Mouse (Mus musculus) spleen, adult 2 months (tissue): ENCODE measurements around the gene Slc36a1. TPM values are rescaled to one million over a fixed set of nuclear protein-coding genes. Genes with fewer than 3 reads are reported as not detected.

ENCODE experiments used
- DNase-seq, 2 experiments: peaks; one replicate each; pipeline versions ENCODE4 v3.0.0 to v3.0.0-alpha.2; 2012 to 2021; ENCODE audit warnings: low spot score in 2 of 2, low read depth in 1 of 2
- H3K27ac ChIP-seq: fragments of 200-500 bp; 2 replicates; pipeline ENCODE4 v1.5.1; 2012; ENCODE audit warnings: low read length, inconsistent platforms; ENCODE audit not compliant: insufficient read depth
- H3K27me3 ChIP-seq: fragments of 200-500 bp; 2 replicates; pipeline ENCODE4 v1.6.1; 2012; ENCODE audit warnings: mild to moderate bottlenecking, moderate library complexity, low read length, inconsistent platforms; ENCODE audit not compliant: control insufficient read depth, insufficient read depth
- H3K36me3 ChIP-seq: fragments of 200-500 bp; 2 replicates; pipeline ENCODE4 v1.6.1; 2012; ENCODE audit warnings: mild to moderate bottlenecking, low read length, inconsistent platforms; ENCODE audit not compliant: control insufficient read depth, insufficient read depth
- H3K4me1 ChIP-seq: fragments of 200-500 bp; 2 replicates; pipeline ENCODE4 v1.6.1; 2011; ENCODE audit warnings: inconsistent platforms; ENCODE audit not compliant: control insufficient read depth, insufficient read depth, insufficient read length
- H3K4me3 ChIP-seq: fragments of 200-500 bp; 2 replicates; pipeline ENCODE4 v1.5.1; 2011; ENCODE audit warnings: mild to moderate bottlenecking, inconsistent platforms; ENCODE audit not compliant: insufficient read depth, insufficient read length; ENCODE audit errors: extremely low read depth
- CTCF ChIP-seq: fragments of 200-500 bp; IDR thresholded peaks from 2 replicates; pipeline ENCODE4 v1.5.1; 2011; ENCODE audit warnings: mild to moderate bottlenecking, inconsistent platforms; ENCODE audit not compliant: insufficient read depth, insufficient read length, insufficient replicate concordance; ENCODE audit errors: extremely low read depth
- POLR2A ChIP-seq: fragments of 200-500 bp; IDR thresholded peaks from 2 replicates; pipeline ENCODE4 v1.6.1; 2011; ENCODE audit warnings: low read depth, low read length, inconsistent platforms
- WGBS: fragments of 180-500 bp; shearing (Covaris S2); methylation state at CpG from one replicate; pipeline ENCODE4 v1.1.7; 2018; 5-methylcytosine and 5-hydroxymethylcytosine counted together
- polyA plus RNA-seq: library from polyadenylated mRNA; depleted of rRNA; stranded (reverse); fragments of >200 nt; gene quantifications from 2 replicates; pipeline ENCODE4 v1.2.3, GENCODE M21; 2012

Gene Slc36a1
- polyA plus RNA-seq, 1 experiment: 25.7 TPM

DNA sequence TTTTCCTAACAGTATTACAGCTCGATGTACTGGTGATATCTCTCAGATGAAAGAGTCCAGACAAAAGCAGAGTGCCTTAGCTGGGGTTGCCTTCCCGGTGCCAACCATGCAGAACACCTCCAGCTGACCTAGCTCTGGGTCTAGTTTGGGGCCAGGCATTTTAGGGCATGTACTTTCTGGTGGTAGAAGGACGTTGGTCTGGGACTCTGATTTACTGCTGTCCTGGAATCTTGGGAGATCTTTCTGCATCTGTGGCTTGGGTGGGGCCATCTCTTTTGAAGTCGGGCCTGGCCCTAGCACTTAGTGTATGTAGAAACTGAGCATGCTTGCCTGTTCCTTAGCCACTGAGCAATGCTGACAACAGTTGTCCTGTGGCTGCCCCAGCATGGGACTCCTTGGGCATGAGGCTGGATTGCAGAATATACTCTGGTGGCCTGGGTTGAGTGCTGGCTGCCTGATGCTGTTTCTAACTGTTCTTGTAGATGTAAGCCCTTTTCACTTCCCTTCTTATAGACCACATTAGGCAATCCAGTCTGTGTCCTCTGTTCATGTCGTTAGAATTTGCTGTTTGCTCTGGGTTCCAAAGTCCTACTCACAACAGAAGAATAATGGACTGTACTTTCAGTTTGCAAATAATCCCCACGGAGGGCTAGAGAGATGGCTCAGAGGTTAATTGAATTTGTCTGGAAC is 4.0 kb downstream of the Slc36a1 start:
- Histone ChIP-seq H3K4me3 (no peak overlapping the region), H3K27ac (no peak overlapping the region), H3K36me3 (no peaks in the 10 kb centered on the region; the same call in 1 of the 2 replicates), H3K27me3 (no peaks in the 10 kb centered on the region), H3K4me1 (peaks cover 3% of the 10 kb centered on the region; the same call in 1 of the 2 replicates)
- whole genome bisulfite sequencing: 47% methylated on average over 6 of the region's 6 CpGs
- TF ChIP-seq POLR2A (no peak), CTCF (no peak)
- DNase-seq: no peak

DNA sequence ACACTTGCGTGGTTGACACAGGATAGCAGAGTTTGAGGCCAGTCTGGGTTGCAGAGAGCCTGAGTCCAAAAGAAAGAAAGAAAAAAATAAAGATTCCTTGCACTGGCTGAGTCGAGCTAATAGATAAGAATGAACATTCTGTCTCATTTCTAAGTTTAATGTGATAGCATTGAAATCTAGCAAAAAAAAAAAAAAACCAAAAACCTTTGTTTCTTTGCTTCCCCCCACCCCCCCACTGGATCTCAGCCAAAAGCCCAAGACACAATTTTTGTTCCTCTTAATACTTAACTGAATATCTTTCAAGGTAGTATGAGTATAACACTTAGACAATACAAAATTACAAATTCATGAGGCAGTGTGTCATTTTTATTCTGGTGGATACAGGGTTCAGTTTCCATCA is 4.9 kb downstream of the Slc36a1 start:
- Histone ChIP-seq H3K4me1 (peaks cover 3% of the 10 kb centered on the region; the same call in 1 of the 2 replicates), H3K27me3 (no peaks in the 10 kb centered on the region), H3K4me3 (no peak overlapping the region), H3K27ac (no peak overlapping the region), H3K36me3 (peaks cover under 1% of the 10 kb centered on the region; the same call in 1 of the 2 replicates)
- TF ChIP-seq POLR2A: no peak
- no peak for TF ChIP-seq CTCF
- no peak for DNase-seq
- WGBS: 54% methylated on average over 2 of the region's 2 CpGs

DNA sequence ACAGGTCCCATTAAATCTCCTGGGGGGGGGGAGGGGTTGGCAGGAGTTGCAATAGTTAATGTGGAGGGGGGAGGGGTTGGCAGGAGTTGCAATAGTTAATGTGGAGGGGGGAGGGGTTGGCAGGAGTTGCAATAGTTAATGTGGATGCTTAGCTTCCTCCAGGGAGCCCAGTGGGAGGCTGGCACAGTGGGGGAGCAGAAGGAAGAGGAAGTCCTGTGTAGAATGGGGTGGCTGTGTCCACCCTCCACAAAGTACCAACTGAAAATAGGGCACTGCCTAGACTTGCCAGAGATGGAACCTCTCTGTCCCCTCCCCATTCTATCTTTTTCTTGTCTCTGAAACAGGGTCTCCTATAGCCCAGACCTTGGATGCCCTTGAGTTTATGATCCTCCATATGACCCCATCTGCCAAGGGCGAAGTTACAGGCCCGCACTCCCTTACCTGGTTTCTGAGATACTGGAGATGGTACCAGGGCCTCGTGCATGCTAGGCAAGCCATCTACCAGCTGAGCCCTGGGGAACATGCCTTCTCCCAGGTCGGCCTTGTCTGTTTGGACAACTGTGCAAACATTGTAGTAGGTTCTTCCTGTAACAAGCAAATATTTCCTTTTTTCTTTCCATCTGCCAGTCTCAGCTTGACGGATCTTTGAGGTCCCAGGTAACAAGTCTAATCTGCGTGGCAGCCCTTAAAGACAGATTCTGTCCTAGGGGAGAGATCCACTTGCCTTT is 5.6 kb downstream of the Slc36a1 start:
- no peaks in the 10 kb centered on the region for H3K27me3 ChIP-seq
- TF ChIP-seq POLR2A: no peak
- TF ChIP-seq CTCF: no peak
- WGBS: 80% methylated on average over 6 of the region's 6 CpGs
- no peak overlapping the region for H3K27ac ChIP-seq
- H3K36me3 ChIP-seq: peaks cover 6% of the 10 kb centered on the region
- no peak overlapping the region for H3K4me3 ChIP-seq
- DNase-seq: no peak
- H3K4me1 ChIP-seq: peaks cover 3% of the 10 kb centered on the region; the same call in 1 of the 2 replicates

DNA sequence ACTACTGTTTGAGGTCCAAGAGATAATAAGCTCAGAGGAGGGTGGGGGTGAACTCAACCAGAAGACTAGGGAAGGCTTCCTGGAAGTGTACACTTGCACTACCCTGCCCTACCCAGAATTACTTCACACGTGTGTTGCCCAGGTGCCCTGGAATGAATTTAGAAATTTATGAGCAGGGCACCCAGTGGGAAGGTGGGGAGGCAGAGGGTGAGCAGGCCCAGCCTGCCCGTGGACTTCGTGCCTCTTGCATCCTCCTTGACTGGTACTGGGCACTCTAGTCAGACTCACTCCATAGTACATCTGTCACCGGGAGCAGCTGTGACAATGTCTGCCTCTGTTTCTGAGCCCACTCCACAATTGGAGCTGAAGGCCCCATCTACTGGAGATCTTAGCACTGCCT is 9.4 kb downstream of the Slc36a1 start:
- 90% methylated on average over 4 of the region's 4 CpGs for WGBS
- H3K36me3 ChIP-seq: peaks cover 7% of the 10 kb centered on the region
- H3K4me1 ChIP-seq: no peaks in the 10 kb centered on the region
- DNase-seq: no peak
- H3K4me3 ChIP-seq: no peak overlapping the region
- H3K27ac ChIP-seq: no peak overlapping the region
- H3K27me3 ChIP-seq: no peaks in the 10 kb centered on the region
- TF ChIP-seq POLR2A (no peak), CTCF (no peak)

DNA sequence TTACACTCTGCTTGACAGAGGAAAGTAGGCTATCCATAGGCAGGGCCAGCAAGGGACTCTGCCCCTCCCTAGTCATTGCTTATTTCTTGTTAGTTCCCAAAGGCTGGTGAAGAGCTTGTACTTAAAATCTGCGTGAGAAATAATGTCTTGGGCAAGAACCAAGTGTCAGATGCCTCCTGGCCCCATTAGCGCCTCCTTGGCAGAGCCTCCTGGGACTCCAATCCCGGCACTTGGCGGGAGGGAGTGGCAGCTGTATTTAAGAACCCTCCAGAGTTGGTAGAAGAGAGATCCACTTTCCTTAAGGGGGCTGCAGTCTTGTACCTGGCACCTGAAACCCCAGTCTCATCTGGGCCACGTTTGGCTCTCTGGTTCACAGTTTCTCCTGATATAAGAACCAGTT is 10.0 kb downstream of the Slc36a1 start:
- Histone ChIP-seq H3K36me3 (peaks cover 12% of the 10 kb centered on the region), H3K4me1 (no peaks in the 10 kb centered on the region), H3K27ac (no peak overlapping the region), H3K27me3 (no peaks in the 10 kb centered on the region), H3K4me3 (no peak overlapping the region)
- no peak for TF ChIP-seq POLR2A
- no peak for TF ChIP-seq CTCF
- no peak for DNase-seq
- WGBS: 90% methylated on average over 5 of the region's 5 CpGs

DNA sequence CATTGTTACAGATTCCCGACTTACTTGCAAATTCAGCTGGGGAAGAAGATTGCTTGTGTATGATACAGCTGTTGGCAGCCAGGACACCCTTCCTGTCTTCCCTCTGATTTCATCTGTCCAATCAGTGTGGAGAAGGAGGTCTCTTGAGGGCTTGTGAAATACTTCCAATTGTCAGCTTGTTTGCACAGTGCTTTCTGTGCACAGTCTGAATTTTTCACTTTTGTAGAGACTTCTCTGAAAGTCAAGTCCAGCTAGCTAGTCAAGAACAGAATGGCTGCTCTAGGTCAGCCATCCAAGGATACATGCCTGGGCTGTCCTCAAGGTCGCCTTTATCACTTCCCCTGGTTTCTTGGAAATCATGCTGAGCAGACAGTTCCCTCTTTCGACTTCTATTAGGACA is 10.8 kb downstream of the Slc36a1 start:
- WGBS: 70% methylated on average over 3 of the region's 3 CpGs
- Histone ChIP-seq H3K4me3 (no peak overlapping the region), H3K27me3 (no peaks in the 10 kb centered on the region), H3K4me1 (no peaks in the 10 kb centered on the region), H3K36me3 (peaks cover 16% of the 10 kb centered on the region), H3K27ac (no peak overlapping the region)
- no peak for DNase-seq
- TF ChIP-seq POLR2A (no peak), CTCF (no peak)

DNA sequence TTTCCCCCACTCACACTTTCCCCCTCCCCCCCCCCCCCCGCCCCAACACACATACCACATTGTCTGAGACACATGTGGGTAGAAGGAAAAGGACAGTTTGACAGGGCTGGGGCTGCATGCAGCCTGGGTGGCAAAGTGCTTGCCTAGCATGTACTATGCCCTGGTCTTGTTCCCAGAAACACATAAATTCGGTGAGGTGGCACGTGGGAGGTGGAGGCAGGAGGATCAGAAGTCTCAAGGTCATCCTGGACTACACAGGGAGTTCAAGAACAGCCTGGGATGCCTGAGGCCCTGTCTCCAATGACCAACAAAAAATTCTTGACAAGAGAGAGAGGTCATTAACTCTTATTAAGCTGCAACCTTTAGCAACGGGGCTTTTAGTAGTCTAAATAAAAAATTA is 11.9 kb downstream of the Slc36a1 start:
- Histone ChIP-seq H3K4me3 (no peak overlapping the region), H3K36me3 (peaks cover 20% of the 10 kb centered on the region), H3K27ac (no peak overlapping the region), H3K27me3 (no peaks in the 10 kb centered on the region), H3K4me1 (no peaks in the 10 kb centered on the region)
- TF ChIP-seq CTCF (no peak), POLR2A (no peak)
- WGBS: 90% methylated on average over 3 of the region's 4 CpGs
- no peak for DNase-seq
